Mouse (Mus musculus): ENCODE results near the gene Adipor1.

The Adipor1 gene

DNA sequence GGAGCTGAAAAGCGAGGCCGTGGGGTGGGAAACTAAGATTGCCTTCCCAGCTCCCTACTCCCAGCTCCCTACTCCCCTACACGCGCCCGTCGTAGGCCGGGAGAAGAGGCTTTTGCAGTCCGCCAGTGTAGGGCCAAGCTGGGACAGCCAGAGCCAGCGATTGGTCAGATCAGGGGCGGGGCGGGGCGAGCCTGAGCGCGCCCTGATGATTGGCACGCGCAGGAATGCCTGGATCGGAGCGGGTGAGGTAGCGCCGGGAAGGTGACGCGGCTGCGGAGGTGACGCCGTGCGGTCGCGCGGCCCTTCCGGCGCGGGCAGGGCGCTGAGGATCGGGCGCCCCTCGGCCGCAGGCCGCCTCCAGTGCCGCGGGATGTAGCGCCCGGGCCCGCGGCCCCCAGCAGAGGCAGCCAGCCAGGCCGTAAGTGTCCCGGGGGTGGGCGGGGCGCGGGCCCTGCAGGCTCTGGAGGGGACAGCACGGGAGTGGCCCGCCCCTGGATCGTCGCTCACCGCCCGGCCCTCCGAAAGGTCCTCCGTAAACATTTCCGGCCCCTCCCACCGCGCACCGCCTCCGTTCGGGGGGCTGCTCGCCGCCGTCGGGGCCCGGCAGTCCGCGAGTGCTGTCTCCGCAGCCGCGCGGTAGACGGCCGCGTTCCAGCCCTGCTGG is at the start of gene Adipor1:
Gene Adipor1, plus strand, starts transcription at position 211 of the 664 bp plus-strand sequence.
- WGBS = 1% methylated on average over 71 of the region's 77 CpGs

DNA sequence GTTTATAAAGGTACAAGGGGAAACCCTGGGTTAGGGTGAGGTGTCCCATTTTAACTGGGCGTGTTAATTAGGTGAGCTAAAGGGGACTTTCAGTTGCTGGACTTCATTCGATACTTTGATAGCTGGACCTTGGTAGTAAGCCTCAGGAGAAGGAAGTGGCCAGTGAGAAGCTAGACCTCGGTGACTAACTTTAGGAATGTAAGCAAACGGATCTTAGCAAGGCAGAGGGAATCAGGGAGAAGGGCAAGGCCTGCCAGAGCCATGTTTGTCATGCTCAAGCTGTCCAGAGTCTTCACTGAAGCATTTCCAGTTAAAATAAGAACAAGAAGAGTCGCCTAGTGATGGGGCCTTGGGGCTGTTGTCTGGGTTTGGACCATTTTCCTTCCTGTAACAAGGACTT is 49.7 kb upstream of the Adipor1 start:
- 78% methylated on average over 5 of the region's 5 CpGs for WGBS

DNA sequence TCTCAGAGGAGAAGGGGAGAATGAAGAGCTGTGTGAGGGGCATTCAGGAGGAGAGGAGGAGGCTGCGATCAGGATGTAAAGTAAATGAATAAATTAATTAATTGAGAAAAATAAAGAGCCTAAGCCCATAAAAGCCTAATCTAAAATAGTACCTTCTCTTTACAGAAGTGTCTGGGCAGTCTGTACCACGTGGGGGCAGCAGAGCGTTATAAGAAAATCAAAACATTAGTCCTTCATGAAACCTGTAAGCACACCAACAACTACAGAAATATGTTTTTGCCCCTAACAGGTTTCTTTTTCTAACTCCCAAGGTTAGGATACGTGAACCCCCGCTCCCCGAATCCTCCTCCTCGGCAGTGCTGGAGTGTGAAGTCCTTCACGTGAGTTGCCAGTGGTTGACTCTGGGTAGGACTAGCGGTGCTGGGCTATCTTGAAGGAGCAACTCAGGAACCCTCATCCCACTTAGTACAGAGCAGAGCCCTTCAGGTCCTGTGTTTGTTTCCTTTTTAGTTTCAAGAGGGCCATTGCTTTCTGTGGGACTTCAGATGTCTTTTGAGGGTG is 46.3 kb upstream of the Adipor1 start:
- WGBS = 57% methylated on average over 9 of the region's 9 CpGs

DNA sequence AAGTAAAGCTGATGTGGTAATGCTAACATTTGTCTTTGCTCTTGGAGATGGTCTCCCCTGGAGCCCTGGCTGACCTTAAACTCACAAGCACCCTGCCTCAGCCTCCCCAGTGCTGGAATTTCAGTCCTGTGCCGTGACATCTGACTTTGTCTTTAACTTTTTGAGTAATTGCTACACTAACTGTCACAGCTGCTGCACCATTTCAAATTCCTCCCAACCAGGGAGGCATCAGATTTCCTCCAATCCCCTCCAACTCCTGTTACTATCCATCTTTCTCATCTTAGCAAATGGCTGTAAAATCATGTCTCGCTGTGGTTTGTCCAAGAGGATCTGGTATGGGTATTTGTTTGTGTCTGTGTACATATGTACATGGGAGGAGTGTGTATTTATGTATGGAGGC is 41.1 kb upstream of the Adipor1 start:
- WGBS = 80% methylated on average over 2 of the region's 2 CpGs

DNA sequence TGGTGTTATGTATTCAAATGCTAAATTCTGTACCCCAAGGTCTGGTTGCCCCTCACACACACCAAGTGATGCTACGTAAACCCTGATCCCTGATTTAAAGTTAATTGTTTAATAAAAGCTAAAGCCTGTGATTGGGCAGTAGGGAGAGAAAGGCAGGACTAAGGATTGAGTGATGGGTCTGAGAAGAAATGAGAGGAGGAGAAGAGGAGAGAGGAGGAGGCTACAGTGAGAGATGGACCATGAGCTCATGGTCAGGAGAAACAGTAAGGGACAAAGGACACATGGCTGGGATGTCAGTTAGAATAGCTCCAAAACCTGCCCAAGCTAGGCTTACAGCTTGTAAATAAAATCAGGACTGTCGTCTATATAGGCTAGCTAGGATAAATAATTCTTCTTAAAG is 34.1 kb upstream of the Adipor1 start:
- 92% methylated on average over 2 of the region's 2 CpGs for WGBS

DNA sequence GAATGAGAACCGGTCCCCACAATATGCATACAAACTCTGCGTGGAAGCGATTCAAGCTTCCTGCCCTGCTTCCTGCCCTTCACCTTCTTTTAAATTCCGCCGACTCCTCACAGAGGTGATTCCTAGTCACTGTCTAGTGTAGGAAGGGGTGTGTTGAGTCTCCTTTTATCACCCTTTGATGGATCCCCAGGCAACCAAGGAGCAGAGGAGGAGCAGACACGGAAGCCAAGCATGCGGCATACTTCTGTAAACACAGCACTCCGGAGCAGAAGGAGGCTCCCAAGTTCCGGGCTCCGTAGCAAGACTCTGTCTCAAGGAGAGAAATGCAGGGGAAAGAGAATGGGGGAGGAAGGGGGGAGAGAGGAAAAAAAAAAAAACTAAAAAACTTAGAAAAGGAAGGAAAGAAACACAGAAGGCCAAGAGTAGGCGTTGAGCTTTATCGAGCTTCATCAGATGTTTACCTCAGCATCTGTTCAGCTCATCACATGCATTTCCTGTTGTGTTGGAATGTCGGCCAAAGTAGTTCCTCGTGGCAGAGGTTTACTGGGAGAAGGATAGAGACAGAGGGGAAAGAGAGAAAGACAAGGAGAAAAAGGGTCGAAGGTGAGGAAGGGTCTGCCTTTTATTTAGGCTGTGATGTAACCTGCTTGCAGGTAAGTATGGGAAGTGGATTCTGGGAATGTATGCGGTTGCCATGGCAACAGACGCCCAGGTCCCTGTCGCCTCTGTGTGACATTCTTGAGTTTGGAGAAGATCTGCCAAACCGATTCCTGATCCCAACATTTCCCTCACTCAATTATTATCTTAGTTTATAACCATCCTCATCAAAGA is 33.2 kb upstream of the Adipor1 start:
- 10% methylated on average over 19 of the region's 19 CpGs for WGBS

DNA sequence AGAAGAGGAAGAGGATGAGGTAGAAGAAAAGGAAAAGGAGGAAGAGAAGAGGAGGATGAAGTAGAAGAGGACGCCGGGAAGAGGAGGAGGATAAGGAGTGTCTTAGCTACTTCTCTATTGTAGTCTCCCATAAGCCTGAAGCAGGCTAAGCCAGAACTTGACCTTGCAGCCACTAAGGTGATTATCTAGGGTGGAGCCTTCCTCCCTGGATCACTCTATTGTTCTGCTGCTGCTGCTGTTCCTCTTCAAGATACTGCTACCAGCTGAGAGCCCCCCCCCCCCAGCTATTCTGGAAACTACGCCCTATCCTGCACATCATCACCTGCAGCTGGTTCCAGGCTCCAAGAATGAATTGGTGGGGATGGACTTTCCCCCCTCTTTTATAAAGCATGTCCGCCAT is 30.6 kb upstream of the Adipor1 start:
- WGBS = 82% methylated on average over 4 of the region's 4 CpGs

DNA sequence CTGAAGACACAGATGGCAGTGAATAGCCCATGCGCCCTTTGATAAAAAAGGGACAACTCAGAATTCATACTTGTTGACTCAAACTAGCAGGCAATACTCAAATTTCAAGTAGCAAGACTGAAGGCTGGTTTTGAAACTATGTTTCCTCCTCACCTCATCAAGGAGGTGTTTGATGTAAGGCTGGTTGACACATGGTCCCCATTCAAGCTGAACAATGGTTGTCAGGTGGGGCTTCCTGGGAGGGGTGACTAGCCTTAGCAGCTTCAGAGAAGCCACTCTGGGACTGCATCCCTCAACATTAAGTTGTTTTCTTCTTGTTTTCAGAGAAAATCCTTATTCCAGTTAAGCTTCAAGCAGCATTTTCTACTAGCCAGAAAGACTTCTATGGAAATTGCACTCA is 29.5 kb upstream of the Adipor1 start, which contains the start of gene 4933406M09Rik:
Gene 4933406M09Rik, plus strand, starts transcription at position 275 of the 400 bp plus-strand sequence.
- WGBS = 97% methylated on average over 1 of the region's 1 CpGs

DNA sequence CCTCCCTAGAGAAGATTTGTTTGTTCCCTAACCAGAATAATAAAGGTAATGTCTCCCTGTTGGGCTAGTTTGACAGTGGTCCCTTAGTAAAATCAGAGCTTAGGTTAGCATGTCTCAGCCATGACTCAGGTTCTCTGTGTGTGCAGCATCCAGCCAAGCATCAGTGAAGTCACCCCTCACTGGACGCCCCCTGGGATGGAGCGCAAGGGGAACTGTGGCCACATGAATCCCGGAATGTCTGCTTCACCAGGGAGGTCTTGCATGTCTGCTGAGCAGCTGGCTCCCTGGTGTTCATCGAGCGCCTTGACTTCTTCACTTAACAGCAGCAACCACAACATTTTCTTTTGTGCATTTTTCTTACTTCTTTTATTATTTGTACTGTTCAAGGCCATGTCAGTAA is 21.4 kb upstream of the Adipor1 start:
- WGBS = 75% methylated on average over 5 of the region's 5 CpGs

DNA sequence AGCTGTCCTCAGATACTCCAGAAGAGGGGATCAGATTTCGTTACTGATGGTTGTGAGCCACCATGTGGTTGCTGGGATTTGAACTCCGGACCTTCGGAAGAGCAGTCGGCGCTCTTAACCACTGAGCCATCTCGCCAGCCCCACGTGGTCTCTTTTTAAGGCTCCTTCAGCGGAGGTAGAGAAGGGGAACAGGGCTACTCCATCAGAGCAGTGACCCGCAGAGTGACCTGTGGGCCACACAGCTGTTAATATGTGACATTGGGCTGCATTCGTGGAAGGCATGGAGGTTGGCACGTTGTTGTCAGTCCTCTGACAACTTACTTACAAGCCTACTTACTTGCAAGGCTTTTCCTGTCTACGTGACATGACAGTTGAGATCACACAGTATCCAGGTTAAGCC is 17.0 kb upstream of the Adipor1 start:
- WGBS = 89% methylated on average over 12 of the region's 12 CpGs

DNA sequence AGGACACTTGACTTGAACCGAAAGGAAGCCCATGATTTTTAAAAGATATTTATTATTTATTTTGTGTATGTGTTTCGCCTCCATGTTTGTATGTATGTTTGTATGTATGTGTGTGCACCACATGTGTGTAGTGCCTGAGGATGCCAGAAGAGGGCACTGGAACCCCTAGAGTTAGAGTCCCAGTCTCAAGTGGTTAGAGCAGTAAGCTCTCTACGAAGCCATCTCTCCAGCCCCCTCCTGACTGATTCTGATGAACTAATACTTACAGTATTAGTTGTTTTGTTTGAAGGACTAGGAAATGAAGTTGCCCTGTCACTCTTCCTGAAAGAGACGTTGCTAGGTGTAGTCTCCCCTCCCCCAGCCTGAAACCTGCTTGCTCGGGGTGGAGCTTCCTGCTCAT is 15.4 kb upstream of the Adipor1 start:
- 61% methylated on average over 5 of the region's 5 CpGs for WGBS

DNA sequence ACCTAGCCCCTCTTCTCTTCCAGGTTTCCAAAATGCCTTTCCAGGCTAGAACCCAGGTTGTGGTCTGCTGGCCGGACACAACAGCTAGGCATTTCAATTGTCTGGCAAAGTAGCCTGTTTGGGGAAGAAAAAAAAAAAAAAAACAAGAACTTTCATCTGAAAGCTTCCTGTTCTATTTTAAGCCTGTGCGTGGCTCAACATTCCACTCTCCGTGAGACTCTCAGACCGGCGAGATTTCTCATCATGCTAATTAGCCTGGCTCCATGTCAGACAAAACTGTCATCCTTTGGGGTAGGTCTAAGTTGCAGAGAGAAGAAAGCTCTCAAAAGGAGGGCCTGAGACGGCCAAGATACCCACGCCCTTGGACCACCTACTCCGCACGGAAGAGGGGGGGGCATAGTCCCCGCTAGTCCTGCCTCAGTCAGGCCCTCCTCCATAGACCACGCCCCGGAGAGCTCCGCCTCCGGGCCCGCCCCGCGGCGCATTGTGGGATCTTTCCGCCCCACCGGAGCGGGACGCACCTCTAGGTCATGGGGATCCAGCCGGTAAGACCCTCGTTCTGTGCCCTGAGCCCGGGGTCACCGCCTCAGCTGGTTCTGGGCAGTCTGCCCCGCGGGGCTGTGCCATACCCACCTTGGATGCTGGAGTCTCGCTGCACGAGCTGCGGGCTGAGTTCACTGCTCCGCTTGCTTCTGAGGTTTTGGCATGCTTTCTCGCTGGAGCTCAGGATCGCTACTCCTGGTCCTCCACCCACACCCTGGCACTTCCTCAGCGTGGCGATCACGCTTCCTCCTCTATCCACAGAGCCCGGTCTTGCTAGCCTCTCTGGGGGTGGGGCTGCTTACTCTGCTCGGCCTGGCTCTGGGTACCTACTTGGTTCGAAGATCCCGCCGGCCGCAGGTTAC is 9.4 kb upstream of the Adipor1 start, which contains the start of gene Cyb5r1:
Gene Cyb5r1, plus strand, starts transcription at position 51 of the 905 bp plus-strand sequence.
- WGBS = under 1% methylated on average over 43 of the region's 43 CpGs

DNA sequence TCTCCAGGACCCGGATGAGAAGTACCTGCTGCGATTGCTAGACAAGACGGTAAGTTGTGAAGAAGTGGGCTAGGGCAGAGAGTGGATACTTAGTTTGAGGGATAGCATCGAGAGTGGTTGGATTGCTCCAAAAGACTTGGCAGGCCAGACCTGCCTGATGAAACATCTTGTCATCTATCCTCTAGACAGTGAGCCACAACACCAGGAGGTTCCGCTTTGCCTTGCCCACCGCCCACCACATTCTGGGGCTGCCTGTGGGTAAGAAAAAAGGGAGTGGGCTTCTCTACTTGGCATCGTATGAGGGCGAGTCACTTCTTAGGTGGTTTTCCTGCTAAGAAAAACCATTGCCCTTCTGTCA is 8.8 kb upstream of the Adipor1 start:
- WGBS = 33% methylated on average over 8 of the region's 8 CpGs

DNA sequence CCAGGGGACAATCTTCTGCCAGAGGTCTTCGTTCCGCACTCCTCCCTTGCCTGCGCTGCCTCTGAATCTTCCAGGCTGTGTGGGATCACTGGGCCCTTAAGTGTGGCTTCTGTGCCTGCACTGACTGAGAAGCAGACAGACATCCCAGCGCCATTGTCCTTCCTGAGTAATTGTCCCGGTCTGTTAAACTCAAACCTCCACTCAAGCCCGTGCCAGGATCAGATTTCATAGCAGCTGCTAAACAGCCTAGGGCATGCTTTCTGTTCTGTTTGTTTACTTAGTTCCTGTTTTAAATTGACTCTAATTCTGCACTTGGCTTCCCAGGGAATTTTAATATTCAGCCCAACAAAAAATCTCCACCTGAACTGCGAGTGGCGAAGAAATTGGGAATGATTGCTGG is 7.1 kb upstream of the Adipor1 start:
- WGBS = 92% methylated on average over 8 of the region's 8 CpGs

DNA sequence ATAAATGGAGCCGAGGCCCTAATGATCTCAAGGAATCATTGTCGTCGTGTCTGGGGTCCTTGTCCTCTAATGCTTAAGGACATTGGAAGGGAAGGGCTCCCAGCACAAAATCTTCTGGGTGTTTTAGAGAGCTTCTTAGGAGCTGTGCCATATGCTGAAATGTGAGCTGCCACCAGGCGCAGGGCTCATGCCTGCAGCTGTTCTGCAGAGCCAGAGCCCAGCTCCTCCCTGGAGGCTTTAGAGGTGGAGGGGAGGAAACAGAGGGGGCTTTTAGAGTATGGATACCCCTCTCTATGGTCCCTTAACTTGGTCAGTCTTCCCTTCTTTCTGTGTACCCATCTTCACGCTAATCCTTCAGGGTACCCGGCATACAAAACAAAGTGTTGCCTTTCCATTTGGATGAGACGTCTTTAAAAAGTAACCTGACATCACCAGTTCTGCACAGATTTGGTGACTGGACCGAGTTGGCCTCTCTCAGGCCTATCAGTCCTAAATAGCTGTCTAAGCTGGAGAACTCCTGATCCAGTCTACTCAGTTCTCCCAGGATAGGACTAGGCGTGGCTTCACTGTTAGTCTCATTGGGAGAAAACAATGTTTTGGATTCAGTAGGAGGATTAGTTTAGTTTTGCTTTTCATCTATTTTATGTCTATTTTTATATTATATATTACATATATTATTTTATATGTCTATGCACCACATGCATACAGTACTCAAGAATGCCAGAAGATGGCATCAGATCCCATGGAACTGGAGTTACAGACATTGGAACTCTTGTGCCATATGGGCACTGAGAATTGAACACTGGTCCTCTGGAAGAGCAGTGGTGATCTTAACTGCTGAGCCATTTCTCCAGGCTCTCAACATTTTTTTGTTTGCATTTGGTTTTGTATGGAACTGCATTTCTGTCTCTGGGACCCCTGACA is 3.2 kb upstream of the Adipor1 start:
- 91% methylated on average over 9 of the region's 9 CpGs for WGBS

DNA sequence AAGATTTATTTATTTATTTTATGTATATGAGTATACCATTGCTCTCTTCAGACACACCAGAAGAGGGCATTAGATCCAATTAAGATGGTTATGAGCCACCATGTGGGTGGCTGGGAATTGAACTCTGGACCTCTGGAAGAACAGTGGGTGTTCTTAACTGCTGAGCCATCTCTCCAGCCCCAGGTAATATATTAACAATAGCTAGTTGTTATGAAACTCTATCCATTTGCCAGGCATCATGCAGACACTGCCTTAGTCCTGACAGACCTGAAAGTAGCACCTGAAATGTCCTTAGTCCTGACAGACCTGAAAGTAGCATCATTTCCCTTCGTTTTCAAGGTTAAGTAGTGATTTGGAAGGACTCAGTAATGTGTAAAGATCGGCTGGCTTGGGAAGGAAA is 1.1 kb upstream of the Adipor1 start:
- WGBS = 54% methylated on average over 2 of the region's 2 CpGs

DNA sequence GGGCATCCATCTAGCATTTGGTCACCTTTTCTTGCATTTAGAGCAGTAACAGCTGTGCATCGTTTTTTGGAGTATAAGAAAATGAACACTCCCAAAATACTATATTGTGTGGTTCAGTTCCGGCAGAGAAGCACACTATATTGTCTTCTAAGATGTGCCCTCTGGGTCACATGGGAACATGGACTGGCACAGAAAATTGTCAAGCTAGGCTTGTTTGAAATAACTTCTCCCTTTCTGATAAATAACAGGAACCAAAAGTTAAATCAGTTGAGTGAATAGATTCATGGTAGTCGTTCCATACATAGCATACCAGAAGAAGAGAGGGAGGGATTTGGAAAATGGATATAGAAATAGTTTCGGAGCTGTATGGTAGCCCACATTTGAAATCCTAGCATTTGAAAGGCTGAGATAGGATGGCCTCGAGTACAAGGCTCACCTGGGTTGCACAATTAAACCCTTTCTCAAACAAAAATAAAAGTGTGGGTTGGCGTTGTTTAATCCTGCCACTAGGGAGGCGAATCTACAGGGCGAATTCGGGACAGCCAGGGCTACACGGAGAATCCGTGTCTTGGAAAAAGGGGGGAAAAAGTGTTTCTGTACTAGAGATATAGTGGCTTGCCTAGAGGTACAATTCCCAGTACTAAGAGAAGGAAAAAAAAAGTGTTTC is 544 bp upstream of the Adipor1 start:
- 7% methylated on average over 11 of the region's 11 CpGs for WGBS

DNA sequence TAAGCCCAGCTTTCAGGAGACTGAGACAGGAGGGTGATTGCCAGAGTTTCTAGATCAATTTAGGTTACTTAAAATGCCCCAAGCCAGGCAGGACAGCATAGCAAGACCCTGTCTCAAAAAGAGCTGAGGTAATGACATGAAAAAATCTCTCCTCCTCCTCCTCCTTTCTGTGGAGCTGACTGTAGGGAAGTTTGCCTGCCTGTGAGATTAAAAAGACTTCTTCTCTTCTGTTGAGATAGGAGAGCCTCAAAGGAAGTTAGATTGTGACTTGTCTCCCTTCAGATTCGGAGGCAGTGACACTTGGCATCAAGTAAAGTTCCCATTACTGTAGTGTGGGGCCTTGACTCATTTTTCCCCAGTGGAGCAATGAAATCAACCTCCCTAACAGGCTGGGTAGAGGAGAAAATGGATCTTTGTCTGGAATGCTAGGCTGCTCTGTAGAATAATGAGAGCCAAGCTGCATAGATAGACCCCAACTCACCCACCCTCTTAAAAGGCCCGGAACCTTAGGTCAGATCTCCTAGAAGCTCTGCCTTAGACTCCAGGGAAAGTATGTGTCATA is 3.3 kb downstream of the Adipor1 start:
- WGBS = 50% methylated on average over 2 of the region's 2 CpGs

DNA sequence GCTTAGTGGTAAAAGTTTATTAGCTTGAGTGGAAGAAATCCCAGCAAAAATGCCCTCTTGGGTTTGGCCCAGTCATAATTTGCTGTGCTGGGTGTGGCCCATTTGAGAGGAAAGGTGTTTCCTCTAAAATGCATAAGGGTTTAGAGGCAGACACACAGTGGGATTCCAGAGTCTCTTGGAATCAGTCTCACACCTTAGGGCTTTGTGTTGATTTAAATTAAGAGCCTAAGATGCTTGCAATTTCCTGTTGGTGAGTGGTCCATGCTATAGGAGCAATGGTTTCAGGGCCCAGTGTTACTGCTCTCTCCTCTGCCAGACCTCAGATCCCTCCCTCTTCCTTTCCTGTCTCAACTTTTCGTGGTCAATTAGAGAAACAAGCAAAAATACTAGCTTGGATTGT is 4.0 kb downstream of the Adipor1 start:
- 44% methylated on average over 1 of the region's 1 CpGs for WGBS
